Mouse (Mus musculus) heart, embryonic 15.5 days (tissue): ENCODE data around the gene Batf2. TPM values are rescaled to one million over a fixed set of nuclear protein-coding genes. Genes with fewer than 3 reads are reported as not detected.

Experiments used
- ATAC-seq: fragments of 200-750 bp; cut with Nextera tagmentation; replicated peaks from 2 replicates; pipeline ENCODE4 v1.8.0; 2017; ENCODE audit warnings: low read depth, moderate TSS enrichment; ENCODE audit not compliant: insufficient number of reproducible peaks, insufficient read depth, low FRiP score
- H3K27ac ChIP-seq: fragments of 300-500 bp; sonication (generic); 2 replicates; pipeline ENCODE4 v1.5.1; 2015; ENCODE audit warnings: mild to moderate bottlenecking, inconsistent platforms
- H3K27me3 ChIP-seq: fragments of 300-500 bp; sonication (generic); 2 replicates; pipeline ENCODE4 v1.6.1; 2015; ENCODE audit warnings: inconsistent platforms
- H3K36me3 ChIP-seq: fragments of 300-500 bp; sonication (generic); 2 replicates; pipeline ENCODE4 v1.6.1; 2015; ENCODE audit warnings: mild to moderate bottlenecking, inconsistent platforms
- H3K4me1 ChIP-seq: fragments of 300-500 bp; sonication (generic); replicated peaks from 2 replicates; pipeline ENCODE4 v1.6.1; 2015; ENCODE audit warnings: inconsistent platforms
- H3K4me2 ChIP-seq: fragments of 300-500 bp; sonication (generic); 2 replicates; pipeline ENCODE4 v1.6.1; 2015; ENCODE audit warnings: inconsistent platforms, mild to moderate bottlenecking, moderate library complexity
- H3K4me3 ChIP-seq: fragments of 300-500 bp; sonication (generic); 2 replicates; pipeline ENCODE4 v1.5.1; 2015; ENCODE audit warnings: mild to moderate bottlenecking, inconsistent platforms
- H3K9ac ChIP-seq: fragments of 300-500 bp; sonication (generic); 2 replicates; pipeline ENCODE4 v1.6.1; 2015; ENCODE audit warnings: mild to moderate bottlenecking, inconsistent platforms
- H3K9me3 ChIP-seq: fragments of 300-500 bp; sonication (generic); replicated peaks from 2 replicates; pipeline ENCODE4 v1.6.1; 2016; ENCODE audit warnings: inconsistent platforms
- WGBS: fragments of 180-500 bp; shearing (Covaris S2); methylation state at CpG from one replicate; pipeline ENCODE4 v1.1.7; 2015; ENCODE audit warnings: mixed read lengths; 5-methylcytosine and 5-hydroxymethylcytosine counted together
- polyA plus RNA-seq: library from polyadenylated mRNA; unstranded; fragments of >200 nt; fragmentation: Nextera tagmentation; extraction: Ambion mirVana; gene quantifications from 2 replicates; pipeline ENCODE4 v1.2.1, GENCODE M21; 2015

Gene Batf2
- polyA plus RNA-seq, 1 experiment from 2014 or later: not detected

GRCm38 (mm10) chr19:6174771-6175170 lies 34.0 kb downstream of the Batf2 start:
- Histone ChIP-seq H3K4me2 (no peak overlapping the region), H3K27me3 (no peaks in the 10 kb centered on the region), H3K9ac (no peak overlapping the region), H3K9me3 (no peaks in the 10 kb centered on the region), H3K36me3 (no peaks in the 10 kb centered on the region), H3K4me3 (no peak overlapping the region), H3K4me1 (no peaks in the 10 kb centered on the region), H3K27ac (no peak overlapping the region)
- WGBS: 25% methylated on average over 5 of the region's 5 CpGs
- no peak for ATAC-seq

DNA sequence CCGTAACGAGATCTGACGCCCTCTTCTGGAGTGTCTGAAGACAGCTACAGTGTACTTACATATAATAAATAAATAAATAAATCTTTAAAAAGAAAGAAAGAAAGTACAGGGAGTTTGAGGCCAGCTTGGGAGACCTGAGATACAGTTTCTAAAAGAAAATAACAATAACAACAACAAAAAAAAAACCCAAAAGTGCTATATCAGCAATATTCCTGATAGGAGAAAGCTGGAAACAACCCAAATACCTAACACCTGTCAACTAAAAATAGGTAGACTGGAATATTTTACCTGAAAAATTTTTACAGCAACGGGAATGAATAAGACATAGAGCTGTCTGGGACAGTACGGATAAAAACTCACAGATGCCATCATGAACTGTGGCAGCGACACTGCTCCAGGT lies 38.0 kb downstream of the Batf2 start:
- peaks cover 9% of the 10 kb centered on the region; the same call in 1 of the 2 replicates for H3K27me3 ChIP-seq
- no peak overlapping the region for H3K9ac ChIP-seq
- no peak overlapping the region for H3K27ac ChIP-seq
- H3K36me3 ChIP-seq: no peaks in the 10 kb centered on the region
- ATAC-seq: no peak
- H3K9me3 ChIP-seq: no peaks in the 10 kb centered on the region
- H3K4me2 ChIP-seq: no peak overlapping the region
- 82% methylated on average over 6 of the region's 6 CpGs for WGBS
- H3K4me3 ChIP-seq: no peak overlapping the region
- H3K4me1 ChIP-seq: no peaks in the 10 kb centered on the region

DNA sequence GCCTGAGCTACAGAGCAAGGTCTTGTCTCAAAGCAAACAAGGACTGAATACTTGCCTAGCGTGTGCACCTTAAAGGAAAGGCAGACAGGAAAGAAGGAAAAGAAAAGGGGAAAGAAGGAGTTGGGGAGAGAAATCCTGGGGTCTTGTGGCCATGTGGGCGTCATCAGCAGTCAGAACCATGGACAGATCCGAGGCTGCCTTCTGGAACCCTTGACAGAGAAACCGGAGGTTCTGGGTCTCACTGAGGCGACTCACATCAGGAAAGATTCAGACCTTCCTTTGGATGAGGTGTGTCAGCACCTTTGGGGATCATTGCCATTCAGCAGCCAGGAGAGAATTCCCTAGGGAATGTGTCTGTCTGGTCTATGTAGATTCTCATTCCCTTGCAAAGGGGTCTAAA lies 40.8 kb downstream of the Batf2 start:
- ATAC-seq: no peak
- Histone ChIP-seq H3K4me2 (no peak overlapping the region), H3K36me3 (no peaks in the 10 kb centered on the region), H3K4me1 (no peaks in the 10 kb centered on the region), H3K27me3 (peaks cover 9% of the 10 kb centered on the region; the same call in 1 of the 2 replicates), H3K4me3 (no peak overlapping the region), H3K9ac (no peak overlapping the region), H3K9me3 (no peaks in the 10 kb centered on the region), H3K27ac (no peak overlapping the region)
- WGBS: 13% methylated on average over 5 of the region's 5 CpGs

- Histone ChIP-seq H3K9me3 (no peaks in the 10 kb centered on the region), H3K4me3 (no peak overlapping the region), H3K9ac (no peak overlapping the region), H3K27ac (no peak overlapping the region), H3K27me3 (peaks cover 9% of the 10 kb centered on the region; the same call in 1 of the 2 replicates), H3K4me1 (no peaks in the 10 kb centered on the region), H3K4me2 (no peak overlapping the region), H3K36me3 (no peaks in the 10 kb centered on the region)
- ATAC-seq: no peak
- WGBS: 19% methylated on average over 3 of the region's 3 CpGs
Measured at GRCm38 (mm10) chr19:6182534-6182933, 41.8 kb downstream of the Batf2 start.

DNA sequence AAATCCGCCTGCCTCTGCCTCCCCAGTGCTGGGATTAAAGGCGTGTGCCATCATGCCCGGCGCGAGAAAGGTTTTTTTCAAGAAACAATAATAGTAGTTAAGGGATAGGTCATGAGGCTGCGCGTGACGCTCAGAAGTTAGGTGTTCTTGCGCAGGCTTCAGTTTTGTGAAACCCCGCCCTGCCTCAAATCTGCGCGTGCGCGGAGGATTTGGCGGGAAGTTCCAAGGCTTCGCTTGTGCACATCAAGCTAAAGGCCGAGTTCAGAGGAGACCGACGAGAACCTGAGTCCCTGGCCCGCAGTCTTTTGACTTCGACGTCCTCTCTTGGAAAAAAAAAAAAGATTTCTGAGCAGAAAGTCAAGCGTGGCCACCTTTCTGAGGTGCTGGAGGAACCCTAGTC lies 43.3 kb downstream of the Batf2 start, which contains the start of gene Majin:
Gene Majin, plus strand, starts transcription at position 258 of the 400 bp plus-strand sequence.
- Histone ChIP-seq H3K27me3 (peaks cover 9% of the 10 kb centered on the region; the same call in 1 of the 2 replicates), H3K4me3 (no peak within 1 kb of the TSS), H3K36me3 (no peaks in the 10 kb centered on the region), H3K9ac (no peak within 1 kb of the TSS), H3K4me1 (no peaks in the 10 kb centered on the region), H3K9me3 (no peaks in the 10 kb centered on the region), H3K4me2 (no peak within 1 kb of the TSS), H3K27ac (no peak within 1 kb of the TSS)
- ATAC-seq: no peak
- WGBS: 76% methylated on average over 23 of the region's 23 CpGs

GRCm38 (mm10) chr19:6204265-6204664 lies 63.5 kb downstream of the Batf2 start:
- 69% methylated on average over 2 of the region's 2 CpGs for WGBS
- ATAC-seq: no peak

GRCm38 (mm10) chr19:6206716-6207115 lies 65.9 kb downstream of the Batf2 start:
- Histone ChIP-seq H3K9me3 (no peaks in the 10 kb centered on the region), H3K27ac (no peak overlapping the region), H3K27me3 (no peaks in the 10 kb centered on the region), H3K4me3 (no peak overlapping the region), H3K9ac (no peak overlapping the region), H3K4me2 (no peak overlapping the region), H3K4me1 (no peaks in the 10 kb centered on the region), H3K36me3 (no peaks in the 10 kb centered on the region)
- WGBS: 63% methylated on average over 5 of the region's 5 CpGs
- ATAC-seq: no peak

More at GRCm38 (mm10) chr19:6204265-6204664, 63.5 kb downstream of the Batf2 start:
- H3K9me3 ChIP-seq: no peaks in the 10 kb centered on the region
- no peak overlapping the region for H3K4me2 ChIP-seq
- no peaks in the 10 kb centered on the region for H3K4me1 ChIP-seq
- no peaks in the 10 kb centered on the region for H3K27me3 ChIP-seq
- H3K27ac ChIP-seq: no peak overlapping the region
- H3K9ac ChIP-seq: no peak overlapping the region
- H3K4me3 ChIP-seq: no peak overlapping the region
- no peaks in the 10 kb centered on the region for H3K36me3 ChIP-seq

- H3K4me3 ChIP-seq: no peak overlapping the region
- WGBS: 72% methylated on average over 6 of the region's 6 CpGs
- H3K9ac ChIP-seq: no peak overlapping the region
- H3K4me2 ChIP-seq: no peak overlapping the region
- no peak for ATAC-seq
- H3K4me1 ChIP-seq: no peaks in the 10 kb centered on the region
- no peaks in the 10 kb centered on the region for H3K27me3 ChIP-seq
- no peak overlapping the region for H3K27ac ChIP-seq
- H3K36me3 ChIP-seq: no peaks in the 10 kb centered on the region
- no peaks in the 10 kb centered on the region for H3K9me3 ChIP-seq
Measured at GRCm38 (mm10) chr19:6216046-6216705, 75.4 kb downstream of the Batf2 start.

- Histone ChIP-seq H3K27ac (no peak overlapping the region), H3K4me1 (no peaks in the 10 kb centered on the region), H3K4me2 (no peak overlapping the region), H3K27me3 (no peaks in the 10 kb centered on the region), H3K4me3 (no peak overlapping the region), H3K9ac (no peak overlapping the region), H3K9me3 (no peaks in the 10 kb centered on the region), H3K36me3 (no peaks in the 10 kb centered on the region)
- no peak for ATAC-seq
- WGBS: 51% methylated on average over 6 of the region's 6 CpGs
Measured at GRCm38 (mm10) chr19:6218606-6219005, 77.8 kb downstream of the Batf2 start.

Other genes starting within 250 kb of the Batf2 start
- 1.2 and 2.0 TPM in 2 replicates for gene Tigd3, start 246.8 kb upstream of the Batf2 start, polyA plus RNA-seq
- gene Dpf2, start 228.0 kb upstream of the Batf2 start, polyA plus RNA-seq: 81.9 and 106 TPM in 2 replicates
- gene Cdc42ep2, start 216.2 kb upstream of the Batf2 start, polyA plus RNA-seq: 10.4 and 13.0 TPM in 2 replicates
- gene Pola2, start 176.8 kb upstream of the Batf2 start, polyA plus RNA-seq: 35.8 and 48.9 TPM in 2 replicates
- gene Slc22a20, start 154.8 kb upstream of the Batf2 start, polyA plus RNA-seq: not detected in 2 replicates
- 6.6 and 10.0 TPM in 2 replicates for gene Capn1, start 125.1 kb upstream of the Batf2 start, polyA plus RNA-seq
- 14.5 and 19.2 TPM in 2 replicates for gene Syvn1, start 94.4 kb upstream of the Batf2 start, polyA plus RNA-seq
- 54.5 and 55.3 TPM in 2 replicates for gene Mrpl49, start 83.2 kb upstream of the Batf2 start, polyA plus RNA-seq
- gene Fau, start 83.1 kb upstream of the Batf2 start, polyA plus RNA-seq: 434 and 453 TPM in 2 replicates
- gene Znhit2, start 79.8 kb upstream of the Batf2 start, polyA plus RNA-seq: 19.3 and 25.6 TPM in 2 replicates
- 5.4 and 11.3 TPM in 2 replicates for gene Tm7sf2, start 72.6 kb upstream of the Batf2 start, polyA plus RNA-seq
- gene Vps51, start 63.8 kb upstream of the Batf2 start, polyA plus RNA-seq: 35.6 and 51.9 TPM in 2 replicates
- not detected in 2 replicates for gene Tmem262, start 61.0 kb upstream of the Batf2 start, polyA plus RNA-seq
- 0.48 and 1.3 TPM in 2 replicates for gene Gm28374, start 58.7 kb upstream of the Batf2 start, polyA plus RNA-seq
- 39.1 and 53.1 TPM in 2 replicates for gene Zfpl1, start 56.0 kb upstream of the Batf2 start, polyA plus RNA-seq
- gene Cdca5, start 56.0 kb upstream of the Batf2 start, polyA plus RNA-seq: 19.6 and 27.2 TPM in 2 replicates
- 0.20 and 0.38 TPM in 2 replicates for gene AC131692.1, start 46.6 kb upstream of the Batf2 start, polyA plus RNA-seq
- 0.21 and 0.36 TPM in 2 replicates for gene Naaladl1, start 35.2 kb upstream of the Batf2 start, polyA plus RNA-seq
- gene Sac3d1, start 22.3 kb upstream of the Batf2 start, polyA plus RNA-seq: 28.1 and 38.1 TPM in 2 replicates
- gene Snx15, start 12.7 kb upstream of the Batf2 start, polyA plus RNA-seq: 19.8 and 25.9 TPM in 2 replicates
- 74.7 and 81.8 TPM in 2 replicates for gene Arl2, start 565 bp downstream of the Batf2 start, polyA plus RNA-seq
- gene Majin, start 43.4 kb downstream of the Batf2 start, polyA plus RNA-seq: not detected in 2 replicates
- gene Gpha2, start 85.4 kb downstream of the Batf2 start, polyA plus RNA-seq: 0.57 TPM in 1 of 2 replicates, not detected in the other
- 21.4 and 28.1 TPM in 2 replicates for gene Ppp2r5b, start 94.9 kb downstream of the Batf2 start, polyA plus RNA-seq
- gene Atg2a, start 100.7 kb downstream of the Batf2 start, polyA plus RNA-seq: 6.7 and 10.0 TPM in 2 replicates
- gene Ehd1, start 135.7 kb downstream of the Batf2 start, polyA plus RNA-seq: 54.1 and 66.8 TPM in 2 replicates
- gene Cdc42bpg, start 165.5 kb downstream of the Batf2 start, polyA plus RNA-seq: 0.30 and 0.60 TPM in 2 replicates
- gene Men1, start 194.0 kb downstream of the Batf2 start, polyA plus RNA-seq: 36.1 and 50.6 TPM in 2 replicates
- 12.6 and 17.9 TPM in 2 replicates for gene Map4k2, start 200.2 kb downstream of the Batf2 start, polyA plus RNA-seq
- gene Sf1, start 222.7 kb downstream of the Batf2 start, polyA plus RNA-seq: 79.0 and 98.4 TPM in 2 replicates
- 282 and 297 TPM in 2 replicates for gene Pygm, start 243.4 kb downstream of the Batf2 start, polyA plus RNA-seq